Mouse (Mus musculus): ENCODE results near the gene Pnpla5. TPM values are rescaled to one million over a fixed set of nuclear protein-coding genes. Genes with fewer than 3 reads are reported as not detected.

Gene Pnpla5
- polyA plus RNA-seq, 1 experiment from 2014 or later, result not detected

DNA sequence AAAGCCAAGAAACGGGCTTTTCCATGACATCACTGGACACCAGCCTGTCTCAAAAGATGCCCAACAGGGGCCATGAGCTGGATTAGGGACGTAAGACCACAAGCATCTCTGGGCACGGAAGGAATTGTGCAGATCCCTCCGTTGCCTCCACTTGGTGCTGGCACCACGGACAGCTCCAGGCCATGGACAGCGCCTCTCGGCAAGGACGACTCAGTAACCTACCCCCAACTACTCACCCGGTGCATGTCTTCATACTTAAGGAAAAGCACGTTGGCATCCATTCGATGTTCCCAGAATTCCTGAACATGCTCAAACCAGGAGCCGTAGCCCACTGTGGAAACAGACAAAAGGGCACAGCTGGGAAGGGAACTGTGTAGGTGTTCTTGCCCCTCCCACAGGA lies 36.6 kb downstream of the Pnpla5 start:
- no peaks in the 10 kb centered on the region for H3K4me1 ChIP-seq
- H3K27me3 ChIP-seq (replicated peaks), result peaks cover 42% of the 10 kb centered on the region
- H3K27ac ChIP-seq (replicated peaks), result no peak overlapping the region
- 19% methylated on average over 12 of the region's 12 CpGs for WGBS
- H3K9me3 ChIP-seq, result no peaks in the 10 kb centered on the region
- H3K4me3 ChIP-seq, result no peak overlapping the region
- no peaks in the 10 kb centered on the region for H3K36me3 ChIP-seq
- H3K4me2 ChIP-seq, result no peak overlapping the region
- ATAC-seq (ENCODE audit: extremely low read depth, insufficient number of reproducible peaks, low FRiP score, low TSS enrichment), result no peak
- no peak overlapping the region for H3K9ac ChIP-seq

DNA sequence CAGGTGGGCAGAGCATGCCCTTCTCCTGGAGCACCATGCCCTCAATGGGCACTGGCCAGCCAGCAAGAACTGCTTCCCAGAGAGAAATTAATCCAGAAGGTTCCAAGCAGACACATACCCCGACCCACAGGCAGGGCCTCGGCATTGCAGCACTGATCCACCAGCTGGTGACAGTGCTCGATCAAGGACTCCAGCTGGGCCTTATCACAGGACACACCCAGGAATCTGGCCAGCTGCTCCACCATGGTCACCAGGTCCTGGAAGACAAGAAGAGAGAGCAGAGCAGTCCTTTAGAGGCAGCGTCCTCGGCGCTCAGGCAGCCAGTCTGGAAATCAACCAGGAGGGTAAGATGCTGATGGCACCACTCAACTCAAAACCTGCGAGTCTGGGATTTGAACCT lies 42.9 kb downstream of the Pnpla5 start:
- Histone ChIP-seq H3K9ac (no peak overlapping the region), H3K4me3 (no peak overlapping the region), H3K36me3 (no peaks in the 10 kb centered on the region), H3K4me2 (no peak overlapping the region), H3K9me3 (no peaks in the 10 kb centered on the region), H3K4me1 (no peaks in the 10 kb centered on the region), H3K27me3 (replicated peaks) (peaks cover 47% of the 10 kb centered on the region), H3K27ac (replicated peaks) (no peak overlapping the region)
- no peak for ATAC-seq (ENCODE audit: extremely low read depth, insufficient number of reproducible peaks, low FRiP score, low TSS enrichment)
- 25% methylated on average over 7 of the region's 7 CpGs for WGBS

- no peak overlapping the region for H3K4me2 ChIP-seq
- WGBS, result 67% methylated on average over 2 of the region's 2 CpGs
- no peak for ATAC-seq (ENCODE audit: extremely low read depth, insufficient number of reproducible peaks, low FRiP score, low TSS enrichment)
These were observed 43.5 kb downstream of the Pnpla5 start for GRCm38 (mm10) chr15:84079519-84079918.

GRCm38 (mm10) chr15:84078667-84079066 lies 44.3 kb downstream of the Pnpla5 start:
- ATAC-seq (ENCODE audit: extremely low read depth, insufficient number of reproducible peaks, low FRiP score, low TSS enrichment), result no peak
- no peak overlapping the region for H3K9ac ChIP-seq
- H3K27ac ChIP-seq (replicated peaks), result no peak overlapping the region
- no peak overlapping the region for H3K4me3 ChIP-seq
- no peaks in the 10 kb centered on the region for H3K4me1 ChIP-seq
- no peaks in the 10 kb centered on the region for H3K9me3 ChIP-seq
- WGBS, result 71% methylated on average over 13 of the region's 13 CpGs
- H3K36me3 ChIP-seq, result no peaks in the 10 kb centered on the region
- peaks cover 57% of the 10 kb centered on the region for H3K27me3 ChIP-seq (replicated peaks)
- no peak overlapping the region for H3K4me2 ChIP-seq

More at GRCm38 (mm10) chr15:84079519-84079918, 43.5 kb downstream of the Pnpla5 start:
- H3K27me3 ChIP-seq (replicated peaks), result peaks cover 51% of the 10 kb centered on the region
- H3K27ac ChIP-seq (replicated peaks), result no peak overlapping the region
- H3K4me1 ChIP-seq, result no peaks in the 10 kb centered on the region
- H3K4me3 ChIP-seq, result no peak overlapping the region
- no peaks in the 10 kb centered on the region for H3K9me3 ChIP-seq
- no peaks in the 10 kb centered on the region for H3K36me3 ChIP-seq
- H3K9ac ChIP-seq, result no peak overlapping the region

- Histone ChIP-seq H3K4me2 (no peak overlapping the region), H3K4me1 (no peaks in the 10 kb centered on the region), H3K9ac (no peak overlapping the region), H3K4me3 (no peak overlapping the region), H3K36me3 (no peaks in the 10 kb centered on the region), H3K9me3 (no peaks in the 10 kb centered on the region), H3K27me3 (replicated peaks) (peaks cover 72% of the 10 kb centered on the region), H3K27ac (replicated peaks) (no peak overlapping the region)
- 54% methylated on average over 17 of the region's 17 CpGs for WGBS
- no peak for ATAC-seq (ENCODE audit: extremely low read depth, insufficient number of reproducible peaks, low FRiP score, low TSS enrichment)
These were observed 45.8 kb downstream of the Pnpla5 start for GRCm38 (mm10) chr15:84077151-84077550.

GRCm38 (mm10) chr15:84074705-84075185 lies 48.2 kb downstream of the Pnpla5 start:
- WGBS, result 26% methylated on average over 17 of the region's 17 CpGs
- Histone ChIP-seq H3K9me3 (no peaks in the 10 kb centered on the region), H3K4me3 (no peak overlapping the region), H3K27ac (replicated peaks) (no peak overlapping the region), H3K4me2 (no peak overlapping the region), H3K36me3 (no peaks in the 10 kb centered on the region), H3K4me1 (0 out of 2 replicates have a peak, but pooled peaks cover 4% of the 10 kb centered on the region), H3K27me3 (replicated peaks) (peaks cover 91% of the 10 kb centered on the region), H3K9ac (no peak overlapping the region)
- no peak for ATAC-seq (ENCODE audit: extremely low read depth, insufficient number of reproducible peaks, low FRiP score, low TSS enrichment)

DNA sequence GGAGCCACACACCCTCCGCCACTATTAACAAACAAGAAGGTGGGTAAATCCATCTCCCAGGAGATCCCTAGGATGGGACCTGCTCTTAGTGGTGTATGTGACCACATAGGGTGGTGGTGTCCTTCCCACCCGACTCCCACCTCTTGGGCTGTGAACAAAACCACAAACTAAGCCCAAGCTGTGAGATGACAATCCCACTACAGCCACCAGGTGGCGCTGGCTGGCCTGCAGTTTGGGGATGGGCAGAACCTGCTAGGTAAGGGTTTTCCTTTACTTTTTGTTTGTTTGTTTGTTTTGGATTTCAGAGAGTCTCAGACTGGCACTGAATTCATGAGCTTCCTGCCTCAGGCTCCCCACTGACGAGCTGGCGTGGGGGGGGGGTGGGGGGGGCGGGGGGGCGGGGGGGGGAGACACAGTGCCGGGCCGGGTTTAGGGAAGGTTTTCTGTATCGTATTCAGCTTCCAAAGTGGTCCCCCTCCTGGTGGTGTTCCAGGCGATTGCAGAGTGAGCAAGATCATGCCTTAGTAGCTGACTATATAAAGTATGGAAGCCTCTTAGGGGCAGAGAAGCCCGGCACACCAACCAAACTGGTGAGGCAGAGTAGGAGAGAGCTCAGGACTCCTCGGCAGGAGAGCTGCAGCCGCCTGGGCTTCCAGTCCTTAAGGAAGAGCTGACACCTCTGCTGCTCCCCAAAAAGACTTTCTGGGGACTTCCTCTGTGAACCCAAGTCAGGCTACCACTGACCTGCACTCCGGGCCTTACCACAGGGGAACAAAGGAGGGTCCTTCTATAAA lies 48.9 kb downstream of the Pnpla5 start:
- Histone ChIP-seq H3K27me3 (replicated peaks) (peaks cover 91% of the 10 kb centered on the region), H3K4me3 (no peak overlapping the region), H3K4me2 (no peak overlapping the region), H3K27ac (replicated peaks) (no peak overlapping the region), H3K9me3 (no peaks in the 10 kb centered on the region), H3K36me3 (no peaks in the 10 kb centered on the region), H3K4me1 (0 out of 2 replicates have a peak, but pooled peaks cover 4% of the 10 kb centered on the region), H3K9ac (no peak overlapping the region)
- no peak for ATAC-seq (ENCODE audit: extremely low read depth, insufficient number of reproducible peaks, low FRiP score, low TSS enrichment)
- 14% methylated on average over 13 of the region's 15 CpGs for WGBS

GRCm38 (mm10) chr15:84073058-84073457 lies 49.9 kb downstream of the Pnpla5 start:
- no peaks in the 10 kb centered on the region for H3K9me3 ChIP-seq
- 0 out of 2 replicates have a peak, but pooled peaks cover 4% of the 10 kb centered on the region for H3K4me1 ChIP-seq
- H3K4me3 ChIP-seq, result no peak overlapping the region
- no peak overlapping the region for H3K9ac ChIP-seq
- 17% methylated on average over 8 of the region's 8 CpGs for WGBS
- no peaks in the 10 kb centered on the region for H3K36me3 ChIP-seq
- H3K27ac ChIP-seq (replicated peaks), result no peak overlapping the region
- H3K27me3 ChIP-seq (replicated peaks), result peaks cover 96% of the 10 kb centered on the region
- no peak overlapping the region for H3K4me2 ChIP-seq
- no peak for ATAC-seq (ENCODE audit: extremely low read depth, insufficient number of reproducible peaks, low FRiP score, low TSS enrichment)

DNA sequence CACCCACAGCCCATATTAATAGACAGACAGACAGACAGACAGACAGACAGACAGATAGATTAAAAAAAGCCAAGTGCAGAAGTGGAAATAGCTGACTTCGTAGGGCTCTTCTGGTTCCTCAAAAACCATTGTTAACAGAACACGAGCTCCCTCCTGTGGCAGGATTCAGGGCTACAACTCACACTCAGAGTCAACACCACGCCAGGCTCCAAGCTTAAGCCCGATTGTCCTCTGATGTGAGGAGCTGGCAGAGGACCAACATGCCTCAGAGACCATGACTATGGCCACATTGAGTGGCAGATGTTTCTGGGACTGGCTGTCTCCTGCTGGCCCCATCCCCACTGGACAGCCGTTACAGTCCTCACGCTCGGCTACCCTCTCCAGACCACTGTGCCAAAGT lies 50.7 kb downstream of the Pnpla5 start:
- no peak for ATAC-seq (ENCODE audit: extremely low read depth, insufficient number of reproducible peaks, low FRiP score, low TSS enrichment)

DNA sequence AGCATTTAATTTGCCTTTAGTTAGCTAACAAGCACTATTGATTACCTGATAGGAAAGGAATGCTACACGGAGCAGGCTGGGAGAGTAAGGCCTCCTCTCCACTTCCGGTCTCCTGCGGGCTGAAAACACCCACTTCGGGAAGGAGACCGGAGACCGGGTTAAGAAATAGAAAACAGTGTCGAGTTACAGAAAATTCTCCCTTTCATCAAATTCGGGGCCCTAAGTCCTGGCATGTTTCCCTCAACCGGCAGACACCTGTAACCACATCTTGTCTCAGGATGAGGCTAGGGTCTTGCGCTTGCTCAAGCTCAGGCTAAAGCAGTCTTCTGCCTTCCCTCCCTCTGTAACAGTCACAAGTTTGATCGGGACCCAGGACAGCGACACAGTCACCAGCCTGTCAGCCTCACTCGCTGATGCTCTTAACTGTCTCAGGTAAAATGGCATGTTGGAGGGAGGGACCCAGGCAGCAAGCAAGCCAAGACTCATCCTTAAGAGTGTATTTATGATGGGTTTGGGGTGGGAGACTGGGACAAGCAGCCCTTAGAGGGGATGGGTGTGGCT lies 52.8 kb downstream of the Pnpla5 start:
- Histone ChIP-seq H3K4me2 (peak overlapping the region; percentile 21; the same call in 1 of the 2 replicates), H3K36me3 (no peaks in the 10 kb centered on the region), H3K4me3 (no peak overlapping the region), H3K9me3 (peaks cover 7% of the 10 kb centered on the region), H3K4me1 (0 out of 2 replicates have a peak, but pooled peaks cover 4% of the 10 kb centered on the region), H3K27me3 (replicated peaks) (peaks cover 97% of the 10 kb centered on the region), H3K27ac (replicated peaks) (no peak overlapping the region), H3K9ac (no peak overlapping the region)
- 2% methylated on average over 13 of the region's 13 CpGs for WGBS
- no peak for ATAC-seq (ENCODE audit: extremely low read depth, insufficient number of reproducible peaks, low FRiP score, low TSS enrichment)

More for the DNA sequence above, 50.7 kb downstream of the Pnpla5 start:
- H3K9ac ChIP-seq, result no peak overlapping the region
- 28% methylated on average over 7 of the region's 7 CpGs for WGBS
- H3K36me3 ChIP-seq, result no peaks in the 10 kb centered on the region
- H3K4me2 ChIP-seq, result no peak overlapping the region
- H3K4me1 ChIP-seq, result 0 out of 2 replicates have a peak, but pooled peaks cover 4% of the 10 kb centered on the region
- no peak overlapping the region for H3K27ac ChIP-seq (replicated peaks)
- H3K27me3 ChIP-seq (replicated peaks), result peaks cover 98% of the 10 kb centered on the region
- H3K9me3 ChIP-seq, result no peaks in the 10 kb centered on the region
- H3K4me3 ChIP-seq, result no peak overlapping the region

DNA sequence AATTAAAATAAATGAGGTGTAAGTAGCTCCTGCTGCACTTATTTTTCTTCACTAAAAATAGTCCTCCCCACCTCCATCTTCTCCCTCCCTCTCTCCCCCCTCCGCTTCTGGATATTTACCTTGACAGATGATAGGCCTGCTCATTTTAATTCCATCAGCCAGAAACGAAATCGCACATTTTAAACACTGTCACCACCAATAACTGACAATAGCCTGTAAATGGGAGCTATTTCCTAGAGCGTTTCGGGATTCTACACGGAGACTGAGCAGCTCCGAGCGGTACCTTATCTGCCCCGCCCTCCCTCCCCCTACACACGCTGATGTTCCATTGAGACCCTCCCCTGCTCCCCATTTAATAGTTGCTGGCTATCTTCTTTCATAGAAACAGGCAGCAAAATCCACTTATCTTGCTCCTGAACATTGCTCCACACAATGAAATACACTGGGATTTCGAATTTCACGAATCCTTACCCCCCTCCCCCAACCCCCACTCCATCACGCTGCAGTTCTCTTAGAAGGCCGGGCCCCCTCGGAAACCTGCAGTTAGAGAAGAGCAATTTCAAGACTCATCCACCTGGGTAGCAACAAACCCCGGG lies 53.4 kb downstream of the Pnpla5 start:
- WGBS, result 8% methylated on average over 16 of the region's 16 CpGs
- H3K27ac ChIP-seq (replicated peaks), result no peak overlapping the region
- H3K9me3 ChIP-seq, result peaks cover 7% of the 10 kb centered on the region
- H3K4me2 ChIP-seq, result peak overlapping the region; percentile 21; the same call in 1 of the 2 replicates
- no peak overlapping the region for H3K9ac ChIP-seq
- ATAC-seq (ENCODE audit: extremely low read depth, insufficient number of reproducible peaks, low FRiP score, low TSS enrichment), result no peak
- H3K4me1 ChIP-seq, result peaks cover 8% of the 10 kb centered on the region; the same call in 1 of the 2 replicates
- H3K36me3 ChIP-seq, result no peaks in the 10 kb centered on the region
- H3K4me3 ChIP-seq, result no peak overlapping the region
- H3K27me3 ChIP-seq (replicated peaks), result peaks cover 97% of the 10 kb centered on the region

Measured in heart, embryonic 13.5 days (tissue).